Mouse (Mus musculus): Measurements from ENCODE around the gene Ldlr. TPM values are rescaled to one million over a fixed set of nuclear protein-coding genes. Genes with fewer than 3 reads are reported as not detected.

Gene Ldlr
- 7.3 and 8.3 TPM in 2 replicates for polyA plus RNA-seq (2014; fragmentation: Nextera tagmentation; extraction: Ambion mirVana)

DNA sequence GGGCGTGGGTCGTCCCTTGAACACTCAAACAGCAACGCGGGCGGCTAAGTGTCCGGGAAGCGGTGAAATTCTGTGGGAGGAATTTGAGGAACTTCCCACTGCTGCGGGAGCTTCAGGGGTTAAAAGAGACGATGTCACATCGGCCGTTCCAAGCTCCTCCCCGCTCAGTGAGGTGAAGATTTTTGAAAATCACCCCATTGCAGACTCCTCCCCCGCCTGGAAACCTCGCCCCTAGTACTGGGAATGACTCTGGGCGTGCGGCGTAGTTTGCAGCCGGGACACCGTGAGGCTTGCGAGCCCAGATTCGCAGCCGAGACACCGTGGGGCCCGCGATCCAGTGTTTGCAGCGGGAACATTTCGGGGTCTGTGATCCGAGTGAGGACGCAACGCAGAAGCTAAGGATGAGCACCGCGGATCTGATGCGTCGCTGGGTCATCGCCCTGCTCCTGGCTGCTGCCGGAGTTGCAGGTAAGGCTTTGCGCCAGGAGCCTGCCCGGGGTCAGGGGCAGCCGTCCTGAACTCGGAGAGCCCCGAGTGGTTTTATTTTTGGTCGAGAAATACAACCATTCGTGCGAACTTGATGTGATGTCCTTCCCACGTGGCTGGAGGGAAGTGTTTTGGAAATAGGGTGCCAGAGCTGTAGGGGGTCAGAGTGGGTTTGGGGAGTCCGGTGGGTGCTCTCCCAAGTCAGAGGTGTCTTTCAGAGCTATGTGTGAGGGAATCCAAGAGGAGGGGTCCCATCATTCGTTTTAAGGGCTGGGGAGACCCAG, at the start of gene Ldlr:
Gene Ldlr (plus strand): TSS at position 107 of the 770 bp plus-strand sequence.
- H3K27ac ChIP-seq (ENCODE audit: low read depth, low read length), result peak within 1 kb of the TSS; percentile 92
- ATAC-seq (ENCODE audit: low read depth), result peak; percentile 81
- H3K4me3 ChIP-seq (ENCODE audit: low read depth, low read length), result peak within 1 kb of the TSS; percentile 67
- H3K9me3 ChIP-seq (ENCODE audit: control insufficient read depth, low read length), result no peaks in the 10 kb centered on the region
- WGBS, result under 1% methylated on average over 47 of the region's 47 CpGs
- H3K4me1 ChIP-seq (ENCODE audit: control insufficient read depth, insufficient read depth, low read length), result peaks cover 16% of the 10 kb centered on the region
- H3K4me2 ChIP-seq (ENCODE audit: low read depth, low read length), result peak within 1 kb of the TSS; percentile 86
- peak within 1 kb of the TSS; percentile 74 for H3K9ac ChIP-seq (replicated peaks; ENCODE audit: low read depth, low read length)
- H3K36me3 ChIP-seq (ENCODE audit: control insufficient read depth, insufficient read depth, low read length), result no peaks in the 10 kb centered on the region
- H3K27me3 ChIP-seq (ENCODE audit: control insufficient read depth, insufficient read depth, low read length), result no peaks in the 10 kb centered on the region

DNA sequence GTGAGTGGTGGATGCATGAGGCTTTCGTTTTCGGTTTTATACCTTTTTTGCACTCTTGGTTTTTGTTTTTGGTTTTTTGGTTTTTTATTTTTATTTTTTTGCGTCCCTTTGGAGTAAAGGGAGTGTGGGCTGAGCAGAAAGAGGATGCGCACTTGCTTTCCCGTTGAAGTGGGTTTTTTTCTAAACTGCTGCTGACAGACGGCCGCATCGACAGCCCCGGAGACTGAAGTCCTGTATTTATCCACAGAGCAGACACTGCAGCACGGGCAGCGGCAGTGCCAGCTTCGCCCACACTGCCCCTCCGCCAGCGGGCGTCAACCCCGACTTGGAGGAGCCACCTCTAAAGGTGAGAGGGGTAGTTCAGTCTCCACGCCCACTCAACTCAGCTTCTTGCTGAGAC, 45.6 kb upstream of the Ldlr start:
- no peaks in the 10 kb centered on the region for H3K4me1 ChIP-seq (ENCODE audit: control insufficient read depth, insufficient read depth, low read length)
- ATAC-seq (ENCODE audit: low read depth), result no peak
- H3K9ac ChIP-seq (replicated peaks; ENCODE audit: low read depth, low read length), result no peak overlapping the region
- H3K27ac ChIP-seq (ENCODE audit: low read depth, low read length), result no peak overlapping the region
- H3K4me2 ChIP-seq (ENCODE audit: low read depth, low read length), result no peak overlapping the region
- H3K9me3 ChIP-seq (ENCODE audit: control insufficient read depth, low read length), result no peaks in the 10 kb centered on the region
- H3K27me3 ChIP-seq (ENCODE audit: control insufficient read depth, insufficient read depth, low read length), result no peaks in the 10 kb centered on the region
- WGBS, result 98% methylated on average over 17 of the region's 17 CpGs
- H3K4me3 ChIP-seq (ENCODE audit: low read depth, low read length), result no peak overlapping the region
- peaks cover 87% of the 10 kb centered on the region for H3K36me3 ChIP-seq (ENCODE audit: control insufficient read depth, insufficient read depth, low read length)

DNA sequence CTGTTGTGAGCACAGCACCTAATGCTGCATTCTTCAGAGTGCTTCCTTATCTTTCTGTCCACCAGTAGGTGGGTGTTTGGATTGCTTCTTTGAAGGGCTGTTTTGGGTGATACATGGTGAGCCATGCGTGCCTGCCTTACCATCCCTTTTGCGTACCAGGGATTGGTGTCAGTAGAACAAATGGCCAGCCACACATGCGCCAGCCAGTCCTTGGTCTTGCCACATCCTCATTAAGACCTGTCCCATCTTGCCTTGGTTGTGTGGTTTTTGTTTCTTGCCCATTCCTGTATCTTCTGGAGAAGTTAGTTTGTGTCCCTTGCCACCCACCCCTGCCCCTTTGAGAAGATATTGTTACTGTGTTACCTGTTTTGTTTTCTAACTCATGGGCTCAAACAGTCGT, 42.8 kb upstream of the Ldlr start:
- no peak for ATAC-seq (ENCODE audit: low read depth)
- H3K4me3 ChIP-seq (ENCODE audit: low read depth, low read length), result no peak overlapping the region
- no peaks in the 10 kb centered on the region for H3K4me1 ChIP-seq (ENCODE audit: control insufficient read depth, insufficient read depth, low read length)
- 92% methylated on average over 4 of the region's 4 CpGs for WGBS
- H3K9me3 ChIP-seq (ENCODE audit: control insufficient read depth, low read length), result no peaks in the 10 kb centered on the region
- H3K27ac ChIP-seq (ENCODE audit: low read depth, low read length), result no peak overlapping the region
- H3K4me2 ChIP-seq (ENCODE audit: low read depth, low read length), result no peak overlapping the region
- no peaks in the 10 kb centered on the region for H3K27me3 ChIP-seq (ENCODE audit: control insufficient read depth, insufficient read depth, low read length)
- peaks cover 85% of the 10 kb centered on the region for H3K36me3 ChIP-seq (ENCODE audit: control insufficient read depth, insufficient read depth, low read length)
- no peak overlapping the region for H3K9ac ChIP-seq (replicated peaks; ENCODE audit: low read depth, low read length)

GRCm38 (mm10) chr9:21682827-21683226, 40.5 kb upstream of the Ldlr start:
- no peak for ATAC-seq (ENCODE audit: low read depth)
- H3K27me3 ChIP-seq (ENCODE audit: control insufficient read depth, insufficient read depth, low read length), result no peaks in the 10 kb centered on the region
- no peak overlapping the region for H3K9ac ChIP-seq (replicated peaks; ENCODE audit: low read depth, low read length)
- no peaks in the 10 kb centered on the region for H3K9me3 ChIP-seq (ENCODE audit: control insufficient read depth, low read length)
- H3K4me3 ChIP-seq (ENCODE audit: low read depth, low read length), result no peak overlapping the region
- WGBS, result 92% methylated on average over 4 of the region's 4 CpGs
- H3K4me1 ChIP-seq (ENCODE audit: control insufficient read depth, insufficient read depth, low read length), result no peaks in the 10 kb centered on the region
- no peak overlapping the region for H3K27ac ChIP-seq (ENCODE audit: low read depth, low read length)
- no peak overlapping the region for H3K4me2 ChIP-seq (ENCODE audit: low read depth, low read length)
- H3K36me3 ChIP-seq (ENCODE audit: control insufficient read depth, insufficient read depth, low read length), result peaks cover 86% of the 10 kb centered on the region

- WGBS, result 88% methylated on average over 3 of the region's 3 CpGs
- no peaks in the 10 kb centered on the region for H3K4me1 ChIP-seq (ENCODE audit: control insufficient read depth, insufficient read depth, low read length)
- ATAC-seq (ENCODE audit: low read depth), result no peak
Measured at GRCm38 (mm10) chr9:21683897-21684296, 39.4 kb upstream of the Ldlr start.

DNA sequence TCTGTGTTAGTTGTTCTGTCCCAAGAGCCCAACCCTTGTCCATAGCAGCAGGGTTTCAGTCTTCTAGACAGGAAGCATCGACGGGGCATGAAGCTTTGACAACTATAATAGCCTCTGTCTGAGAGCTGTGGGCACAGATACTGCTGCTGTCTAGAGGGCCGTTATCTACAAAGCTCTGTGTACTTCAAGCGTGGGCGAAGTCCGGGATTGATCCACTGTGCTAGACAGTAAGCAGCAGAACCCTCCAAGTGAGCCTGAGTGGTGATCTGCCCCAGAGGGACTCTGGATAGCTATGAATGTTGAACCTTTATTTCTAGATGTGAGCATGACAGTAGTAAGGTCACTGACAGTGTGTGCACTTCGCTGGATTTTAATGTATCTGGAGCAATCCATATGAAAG, 34.7 kb upstream of the Ldlr start:
- Histone ChIP-seq H3K27me3 (ENCODE audit: control insufficient read depth, insufficient read depth, low read length) (no peaks in the 10 kb centered on the region), H3K4me2 (ENCODE audit: low read depth, low read length) (no peak overlapping the region), H3K4me1 (ENCODE audit: control insufficient read depth, insufficient read depth, low read length) (no peaks in the 10 kb centered on the region), H3K36me3 (ENCODE audit: control insufficient read depth, insufficient read depth, low read length) (peaks cover 74% of the 10 kb centered on the region), H3K4me3 (ENCODE audit: low read depth, low read length) (no peak overlapping the region), H3K9me3 (ENCODE audit: control insufficient read depth, low read length) (no peaks in the 10 kb centered on the region), H3K9ac (replicated peaks; ENCODE audit: low read depth, low read length) (no peak overlapping the region), H3K27ac (ENCODE audit: low read depth, low read length) (no peak overlapping the region)
- ATAC-seq (ENCODE audit: low read depth), result no peak
- WGBS, result 93% methylated on average over 7 of the region's 7 CpGs

More at GRCm38 (mm10) chr9:21683897-21684296, 39.4 kb upstream of the Ldlr start:
- Histone ChIP-seq H3K36me3 (ENCODE audit: control insufficient read depth, insufficient read depth, low read length) (peaks cover 85% of the 10 kb centered on the region), H3K4me3 (ENCODE audit: low read depth, low read length) (no peak overlapping the region), H3K9ac (replicated peaks; ENCODE audit: low read depth, low read length) (no peak overlapping the region), H3K4me2 (ENCODE audit: low read depth, low read length) (no peak overlapping the region), H3K9me3 (ENCODE audit: control insufficient read depth, low read length) (no peaks in the 10 kb centered on the region), H3K27me3 (ENCODE audit: control insufficient read depth, insufficient read depth, low read length) (no peaks in the 10 kb centered on the region), H3K27ac (ENCODE audit: low read depth, low read length) (no peak overlapping the region)

DNA sequence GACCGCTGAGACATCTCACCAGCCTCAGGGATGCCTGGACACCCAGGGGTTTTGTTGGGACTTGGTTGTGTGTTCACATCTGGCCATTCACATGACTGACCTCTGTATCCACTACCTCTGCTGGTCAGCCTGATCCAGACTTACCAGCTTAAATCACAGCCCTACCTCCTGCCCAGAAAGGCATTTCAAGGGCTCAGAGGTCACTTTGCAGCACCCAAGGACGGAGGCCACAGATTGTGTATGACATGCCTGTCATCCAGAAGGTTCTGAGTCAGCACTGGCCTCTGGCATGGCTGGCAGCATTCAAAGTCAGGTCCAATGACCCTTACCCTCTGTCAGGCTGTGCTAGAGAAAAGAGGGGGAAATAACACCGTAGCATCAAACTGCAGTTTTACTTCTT, 33.3 kb upstream of the Ldlr start:
- no peak overlapping the region for H3K9ac ChIP-seq (replicated peaks; ENCODE audit: low read depth, low read length)
- H3K4me3 ChIP-seq (ENCODE audit: low read depth, low read length), result no peak overlapping the region
- no peaks in the 10 kb centered on the region for H3K9me3 ChIP-seq (ENCODE audit: control insufficient read depth, low read length)
- no peak overlapping the region for H3K4me2 ChIP-seq (ENCODE audit: low read depth, low read length)
- no peak for ATAC-seq (ENCODE audit: low read depth)
- no peak overlapping the region for H3K27ac ChIP-seq (ENCODE audit: low read depth, low read length)
- WGBS, result 92% methylated on average over 3 of the region's 3 CpGs
- no peaks in the 10 kb centered on the region for H3K4me1 ChIP-seq (ENCODE audit: control insufficient read depth, insufficient read depth, low read length)
- no peaks in the 10 kb centered on the region for H3K27me3 ChIP-seq (ENCODE audit: control insufficient read depth, insufficient read depth, low read length)
- H3K36me3 ChIP-seq (ENCODE audit: control insufficient read depth, insufficient read depth, low read length), result peaks cover 71% of the 10 kb centered on the region

GRCm38 (mm10) chr9:21691862-21692261, 31.4 kb upstream of the Ldlr start:
- Histone ChIP-seq H3K9ac (replicated peaks; ENCODE audit: low read depth, low read length) (no peak overlapping the region), H3K4me2 (ENCODE audit: low read depth, low read length) (no peak overlapping the region), H3K4me1 (ENCODE audit: control insufficient read depth, insufficient read depth, low read length) (no peaks in the 10 kb centered on the region), H3K9me3 (ENCODE audit: control insufficient read depth, low read length) (no peaks in the 10 kb centered on the region), H3K36me3 (ENCODE audit: control insufficient read depth, insufficient read depth, low read length) (peaks cover 63% of the 10 kb centered on the region), H3K27me3 (ENCODE audit: control insufficient read depth, insufficient read depth, low read length) (no peaks in the 10 kb centered on the region), H3K27ac (ENCODE audit: low read depth, low read length) (no peak overlapping the region), H3K4me3 (ENCODE audit: low read depth, low read length) (no peak overlapping the region)
- WGBS, result 62% methylated on average over 2 of the region's 2 CpGs
- no peak for ATAC-seq (ENCODE audit: low read depth)

- no peak for ATAC-seq (ENCODE audit: low read depth)
- Histone ChIP-seq H3K4me1 (ENCODE audit: control insufficient read depth, insufficient read depth, low read length) (no peaks in the 10 kb centered on the region), H3K36me3 (ENCODE audit: control insufficient read depth, insufficient read depth, low read length) (peaks cover 63% of the 10 kb centered on the region), H3K27me3 (ENCODE audit: control insufficient read depth, insufficient read depth, low read length) (no peaks in the 10 kb centered on the region), H3K9me3 (ENCODE audit: control insufficient read depth, low read length) (no peaks in the 10 kb centered on the region), H3K27ac (ENCODE audit: low read depth, low read length) (no peak overlapping the region), H3K4me2 (ENCODE audit: low read depth, low read length) (no peak overlapping the region), H3K9ac (replicated peaks; ENCODE audit: low read depth, low read length) (no peak overlapping the region), H3K4me3 (ENCODE audit: low read depth, low read length) (no peak overlapping the region)
- WGBS, result 97% methylated on average over 4 of the region's 4 CpGs
Measured at GRCm38 (mm10) chr9:21692491-21692890, 30.8 kb upstream of the Ldlr start.

Measured in neural tube, embryonic 14.5 days (tissue).